Mouse (Mus musculus): ENCODE measurements around the gene Pigp.
A peak's percentile ranks its signal among the peaks of the same experiment; 100 is the strongest.

Pigp gene

DNA sequence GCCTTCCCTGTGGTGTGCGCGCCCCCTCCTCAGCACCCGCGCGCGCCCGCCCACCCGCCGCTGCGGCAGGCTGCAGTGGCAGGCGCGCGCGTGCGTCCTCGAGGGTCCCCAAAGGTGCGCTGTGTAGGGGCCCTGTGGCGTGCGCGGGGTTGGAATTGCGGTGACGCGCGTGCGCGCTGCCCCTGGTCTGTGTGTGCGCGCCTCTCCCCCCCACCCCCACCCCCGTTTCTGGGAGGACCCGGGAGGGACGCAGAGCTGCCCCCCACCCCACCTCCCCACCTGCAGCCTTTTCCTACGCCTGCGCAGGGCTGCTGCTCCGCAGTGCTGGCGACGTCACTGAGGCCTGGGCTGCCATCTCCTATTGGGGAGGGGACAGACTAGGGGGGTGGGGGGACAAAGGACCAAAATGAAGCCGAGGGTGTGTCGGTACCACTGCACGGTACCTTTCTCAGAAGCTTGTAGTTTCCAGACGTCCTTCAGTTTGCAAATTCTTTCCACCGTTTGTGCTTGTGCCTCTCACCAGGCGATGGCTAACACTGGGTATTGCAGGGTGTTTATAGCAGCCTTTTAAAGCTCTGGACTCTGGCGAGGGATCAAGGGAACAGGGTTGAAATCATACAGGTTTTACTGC, at the start of gene Pigp:
Pigp (minus strand) TSS at position 542 of the 631 bp plus-strand sequence.
- no peak for DNase-seq

- DNase-seq = peak; percentile 27
Measured at GRCm38 (mm10) chr16:94420498-94420897, 48.9 kb upstream of the Pigp start.

DNA sequence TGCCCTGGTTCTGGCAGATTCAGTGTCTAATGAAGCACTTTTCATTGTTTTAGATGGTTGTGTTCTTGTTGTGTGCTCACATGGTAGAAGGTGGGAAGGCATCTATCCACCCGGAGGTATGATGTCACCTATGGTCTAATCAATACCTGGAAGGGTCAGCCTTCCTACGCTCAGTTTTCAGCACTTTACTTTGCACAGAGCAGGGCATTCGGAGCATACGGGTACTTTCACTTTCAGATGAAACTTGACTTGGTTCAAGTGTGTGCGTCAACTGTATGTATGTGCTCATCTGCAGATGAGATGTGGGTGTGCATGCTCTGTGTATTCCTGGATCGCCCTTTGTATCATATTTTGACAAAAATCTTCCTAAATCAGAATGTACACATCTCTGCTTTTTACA, 42.5 kb upstream of the Pigp start:
- DNase-seq = no peak

DNA sequence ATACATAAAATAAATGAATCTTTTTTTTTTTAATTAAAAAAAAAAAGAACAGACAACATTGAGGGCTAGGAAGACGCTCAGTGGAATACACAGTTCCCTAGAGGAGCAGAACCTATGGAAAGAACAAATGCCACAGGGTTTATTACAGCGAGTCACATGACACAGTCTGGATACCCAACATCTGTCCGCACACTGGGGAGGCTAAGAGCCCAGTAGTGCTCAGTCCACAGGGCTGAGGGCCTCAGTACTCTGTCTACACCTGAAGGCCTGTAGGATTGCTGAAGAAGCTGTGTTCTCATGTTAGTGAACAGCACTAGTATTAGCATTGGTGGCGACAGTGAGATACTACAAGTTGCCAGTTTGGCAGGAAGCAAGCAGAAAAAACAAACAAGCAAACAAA, 41.1 kb upstream of the Pigp start:
- DNase-seq = no peak

DNA sequence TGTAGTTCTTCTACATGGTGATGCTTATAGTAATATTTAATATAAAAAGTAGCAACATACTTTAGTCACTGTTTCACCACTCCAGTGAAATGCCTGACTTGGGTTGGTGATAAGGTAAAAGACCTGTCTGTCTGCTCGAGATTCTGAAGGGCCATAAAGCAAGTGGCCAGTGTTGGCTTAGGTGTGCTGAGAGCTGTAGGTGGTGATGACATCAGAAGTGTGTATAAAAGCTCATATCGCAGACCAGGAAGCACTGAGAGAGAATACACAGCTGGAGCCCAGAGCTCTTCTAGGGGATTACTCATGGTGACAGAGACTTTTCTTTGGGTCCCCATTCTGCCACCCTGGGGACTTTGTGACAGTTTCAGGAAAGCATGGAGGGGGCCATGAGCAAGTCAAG, 40.6 kb upstream of the Pigp start:
- DNase-seq = no peak

DNA sequence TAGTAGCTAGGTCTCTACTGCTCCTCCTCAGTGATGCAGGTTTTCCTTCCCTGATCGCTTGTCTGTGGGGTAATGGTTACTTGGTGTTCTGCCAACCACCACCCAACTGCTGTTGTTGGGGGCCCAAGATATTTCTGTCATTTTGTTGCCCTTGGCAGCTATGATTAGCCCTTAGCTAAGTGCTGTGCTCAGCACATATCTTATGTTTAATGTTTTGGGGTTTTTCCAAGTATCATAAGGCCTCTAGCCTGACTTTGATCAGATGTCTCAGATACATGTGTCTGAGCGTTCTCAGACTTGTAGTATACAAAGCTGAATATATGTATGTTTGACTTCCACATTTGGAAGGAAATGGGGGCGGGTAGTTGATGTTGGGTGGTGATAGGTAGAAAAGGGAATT, 39.6 kb upstream of the Pigp start:
- DNase-seq = no peak

GRCm38 (mm10) chr16:94402185-94402584, 30.5 kb upstream of the Pigp start:
- DNase-seq = no peak

- no peak for DNase-seq
Measured at GRCm38 (mm10) chr16:94401636-94402035, 30.0 kb upstream of the Pigp start.

DNA sequence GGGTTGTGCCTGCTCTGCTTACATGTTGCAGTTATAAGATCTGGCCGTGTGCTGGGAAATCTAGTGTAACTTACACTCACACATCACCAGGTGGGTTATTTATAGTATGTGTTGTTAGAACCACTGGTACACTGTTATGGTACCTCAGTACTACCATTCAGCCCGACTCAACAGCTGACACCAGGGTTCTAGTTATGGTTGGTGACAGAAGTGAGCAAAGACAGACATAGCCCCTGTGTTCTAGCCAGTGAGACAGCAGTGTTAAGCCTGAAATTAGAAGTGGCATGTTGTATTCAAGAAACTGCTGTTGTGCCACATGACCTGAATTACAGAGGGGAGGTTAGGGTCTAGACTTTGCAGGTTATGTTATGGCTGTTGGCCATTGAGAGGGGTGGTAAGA, 27.5 kb upstream of the Pigp start:
- DNase-seq = no peak

DNA sequence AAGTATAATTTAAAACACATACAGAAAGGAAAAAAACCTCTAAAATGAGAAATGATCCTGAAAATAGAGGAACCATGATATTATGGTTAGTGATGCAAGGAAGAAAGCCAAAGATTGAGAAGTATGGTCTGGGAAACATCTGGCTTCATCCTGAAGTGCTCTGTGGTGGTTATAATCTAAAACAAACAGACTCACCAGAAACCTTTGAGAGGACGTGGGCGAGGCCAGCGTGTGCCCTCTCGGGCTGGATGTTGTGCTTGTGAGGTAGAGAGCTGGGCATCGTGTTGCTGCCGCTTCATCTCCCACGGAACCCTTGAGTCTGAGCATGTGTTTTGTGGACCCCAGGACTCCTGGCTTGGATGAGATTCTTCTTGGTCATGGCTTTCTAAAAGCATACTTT, 25.0 kb upstream of the Pigp start:
- no peak for DNase-seq

DNA sequence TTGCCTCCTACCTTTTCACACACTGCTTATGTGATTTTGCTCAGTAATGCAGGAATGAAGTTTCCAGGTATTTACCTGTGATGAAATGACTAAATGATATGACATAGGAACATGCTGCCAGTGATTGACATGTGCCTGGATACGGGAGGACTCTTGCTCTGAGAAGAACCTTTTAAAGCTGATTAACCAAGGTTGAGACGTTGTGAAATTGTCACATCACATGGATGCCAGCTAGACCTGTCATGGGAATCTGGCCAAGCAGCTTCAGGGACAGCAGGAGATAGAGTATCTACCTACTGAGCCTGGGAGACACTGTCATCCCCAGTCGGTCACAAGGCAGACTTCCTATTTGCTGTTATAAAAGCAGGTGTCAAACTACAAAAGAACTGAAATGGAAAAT, 23.4 kb upstream of the Pigp start:
- DNase-seq = no peak

DNA sequence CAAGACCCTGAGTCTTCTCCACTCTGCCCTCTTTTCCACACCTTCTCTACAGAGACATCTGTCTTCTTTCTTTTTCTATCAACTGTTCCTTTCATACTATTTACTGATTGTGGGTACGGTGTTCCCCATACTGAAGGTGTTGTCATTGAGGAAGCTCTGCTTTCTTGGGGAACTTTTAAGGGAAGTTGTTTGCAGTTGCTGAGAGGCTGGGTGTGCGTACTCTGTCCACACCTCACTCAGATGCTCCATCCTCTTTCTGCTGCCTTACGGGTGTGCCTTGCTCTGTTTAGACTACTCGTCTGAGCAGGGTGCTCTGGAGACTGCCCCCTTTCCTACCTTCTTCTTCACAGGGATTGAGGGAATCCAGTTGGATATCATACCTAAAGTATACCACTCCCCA, 20.7 kb upstream of the Pigp start:
- no peak for DNase-seq

GRCm38 (mm10) chr16:94387690-94388089, 16.0 kb upstream of the Pigp start:
- DNase-seq = no peak

- peak; percentile 44 for DNase-seq
Measured at GRCm38 (mm10) chr16:94383277-94383676, 11.6 kb upstream of the Pigp start.

DNA sequence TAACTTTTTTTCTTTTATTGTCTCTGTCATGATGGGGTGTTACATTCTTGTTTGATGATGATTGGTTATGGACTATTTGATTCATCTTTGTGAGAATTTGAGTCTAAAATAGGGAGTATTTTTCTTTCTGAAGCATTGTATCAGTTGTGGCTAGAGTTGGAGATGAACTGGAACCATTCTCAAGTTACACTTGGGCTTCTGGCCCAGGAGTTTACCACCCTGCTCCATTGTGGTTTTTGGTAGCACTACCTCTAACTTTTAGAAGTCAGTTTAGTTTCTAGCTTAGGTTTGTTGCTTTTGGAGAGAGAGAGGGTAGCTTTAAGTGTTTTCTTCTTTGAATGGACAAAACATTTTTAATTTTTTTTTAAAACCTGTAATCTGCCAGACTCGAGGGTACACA, 7.7 kb upstream of the Pigp start:
- no peak for DNase-seq

GRCm38 (mm10) chr16:94370915-94371300, 734 bp downstream of the Pigp start:
- peak; percentile 88 for DNase-seq

- peak; percentile 98 for DNase-seq
Measured at GRCm38 (mm10) chr16:94370173-94370914, 1.3 kb downstream of the Pigp start, which contains the start of gene Ttc3. TSS of gene Ttc3 (plus strand) at chr16:94370618.

- no peak for DNase-seq
Measured at GRCm38 (mm10) chr16:94369596-94370172, 2.0 kb downstream of the Pigp start.

DNA sequence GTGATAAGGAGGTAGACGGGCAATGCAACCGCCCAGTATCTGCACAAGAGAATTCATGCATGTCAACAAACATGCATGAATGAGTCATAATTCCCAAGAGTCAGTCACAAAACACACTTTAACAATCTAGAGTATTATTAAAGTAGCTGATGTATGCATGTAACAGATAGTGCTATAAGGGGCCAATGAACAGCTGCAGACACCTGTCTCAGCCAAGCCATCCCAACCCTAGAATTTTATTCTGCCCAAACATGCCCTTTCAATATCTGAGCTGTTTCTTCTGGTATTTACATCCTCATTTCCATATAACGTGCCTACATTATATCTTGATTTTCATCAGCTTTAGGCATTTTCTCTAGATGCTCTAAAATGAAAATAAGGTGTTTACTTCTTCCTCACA, 6.2 kb downstream of the Pigp start:
- DNase-seq = no peak

DNA sequence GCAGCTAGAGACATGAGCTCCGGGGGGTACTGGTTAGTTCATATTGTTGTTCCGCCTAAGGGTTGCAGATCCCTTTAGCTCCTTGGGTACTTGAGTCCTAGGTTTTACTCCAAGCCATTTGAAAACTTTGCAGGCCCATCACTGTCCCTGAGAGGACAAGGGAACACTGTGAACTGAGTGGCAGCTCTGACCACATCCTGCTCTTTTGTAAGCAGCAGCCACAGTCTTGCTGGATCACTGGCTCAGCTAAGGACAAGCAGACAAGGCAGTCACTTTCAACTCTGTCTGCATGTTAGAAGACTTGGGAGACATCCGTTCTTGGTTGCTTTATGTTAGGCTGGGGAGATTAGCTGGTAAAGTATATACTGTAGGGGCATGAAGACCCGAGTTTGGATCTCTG, 7.8 kb downstream of the Pigp start:
- no peak for DNase-seq

DNA sequence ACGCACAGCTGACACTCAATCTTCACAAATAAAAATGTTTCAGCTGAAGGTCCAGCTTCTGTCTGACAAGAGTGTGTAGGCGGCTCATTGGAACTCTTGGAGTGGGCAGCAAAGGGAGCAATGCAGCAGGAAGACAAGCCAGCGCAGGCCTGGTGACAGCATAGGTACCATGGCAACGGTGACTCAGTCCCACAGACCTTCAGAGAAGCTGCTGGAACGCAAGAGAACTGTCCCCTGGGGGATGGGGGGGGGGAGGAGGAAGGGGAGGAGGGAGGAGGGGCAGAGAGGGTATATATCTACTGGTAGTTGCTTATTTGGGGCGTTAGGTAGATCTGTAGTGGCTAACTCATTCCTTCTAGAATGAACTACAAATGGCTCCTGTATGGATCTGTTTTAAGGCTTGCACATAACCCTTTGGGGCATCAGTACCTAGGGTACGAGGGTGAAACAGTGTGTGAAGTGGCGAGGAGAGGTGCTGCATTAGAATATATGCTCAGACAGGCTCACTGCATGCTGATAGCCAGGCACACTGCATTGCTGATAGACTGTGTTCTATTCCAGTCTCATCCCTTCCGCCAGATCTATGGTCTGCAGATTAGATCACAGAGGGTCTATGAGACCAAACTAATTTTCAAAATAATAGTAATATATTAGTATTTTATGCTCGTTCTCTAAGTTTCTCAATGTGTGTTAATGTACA, 9.3 kb downstream of the Pigp start:
- no peak for DNase-seq

GRCm38 (mm10) chr16:94360578-94361350, 10.9 kb downstream of the Pigp start:
- no peak for DNase-seq

DNA sequence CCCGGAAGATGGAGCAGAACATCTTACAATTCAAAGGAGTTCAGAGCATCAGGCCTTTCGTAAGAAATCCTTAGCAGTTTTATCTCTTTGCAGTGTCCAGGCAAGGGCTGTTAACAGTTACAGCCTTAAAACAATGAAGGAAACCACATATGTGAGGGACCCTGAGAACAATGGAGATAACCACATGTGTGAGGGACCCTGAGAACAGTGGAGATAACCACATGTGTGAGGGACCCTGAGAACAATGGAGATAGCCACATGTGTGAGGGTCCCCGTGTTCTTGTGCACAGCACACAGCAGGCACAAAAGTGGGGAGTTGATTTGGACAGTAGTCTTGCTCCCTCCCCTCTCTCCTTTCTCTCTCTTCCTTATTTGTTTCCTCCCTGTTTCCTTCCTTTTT, 13.6 kb downstream of the Pigp start:
- DNase-seq = no peak

All from thymus, postnatal 14 days (tissue).